Mouse (Mus musculus) small intestine, adult 2 months (tissue): ENCODE results near the gene Ptprk.

Experiments
- CTCF ChIP-seq: fragments of 200-500 bp; IDR thresholded peaks from 2 replicates; pipeline ENCODE4 v1.5.1; 2012; ENCODE audit warnings: low read depth, mild to moderate bottlenecking, control low read depth, inconsistent platforms, low read length, moderate library complexity, mixed read lengths; ENCODE audit not compliant: insufficient replicate concordance, insufficient read length; ENCODE audit errors: extremely low read depth
- POLR2A ChIP-seq: fragments of 200-500 bp; IDR thresholded peaks from 2 replicates; pipeline ENCODE4 v1.6.1; 2012; ENCODE audit warnings: low read depth, mild to moderate bottlenecking, control low read depth, inconsistent platforms, low read length, moderate library complexity

- TF ChIP-seq CTCF (no peak), POLR2A (no peak)
Measured at GRCm38 (mm10) chr10:28155688-28156685, 81.4 kb downstream of the Ptprk start.
